In genomic region chr9:40685801-40686420, GRCm38 (mm10) we compare ENCODE assay signal across 8 mouse cellular contexts. TPM values are rescaled to one million over a fixed set of nuclear protein-coding genes. Genes with fewer than 3 reads are reported as not detected.
DNase-seq lines count a peak whose midpoint lies in the region; ATAC-seq and TF ChIP-seq lines count a peak whose summit lies in the region.

Gene Clmp, plus strand, starts transcription at chr9:40685962.

- under 1% methylated on average over 46 of the region's 53 CpGs for WGBS in embryonic facial prominence, embryonic 11.5 days
- WGBS in limb, embryonic 10.5 days: under 1% methylated on average over 50 of the region's 53 CpGs

- ATAC-seq in embryonic facial prominence, embryonic 11.5 days (replicated peaks; ENCODE audit: insufficient number of reproducible peaks, low FRiP score, low TSS enrichment, low read depth): peak; percentile 39

- intact Hi-C loops in left cerebral cortex, adult 2 months (cut with DNase I): loop anchor here (2.0 to 5.0 kb wide), 3 partner anchors 46 to 71 kb away; no protein-coding TSS in a partner anchor

- H3K27me3 ChIP-seq in embryonic facial prominence, embryonic 11.5 days (ENCODE audit: control insufficient read depth, insufficient read depth, low read length): no peaks in the 10 kb centered on the region
- 0 out of 2 replicates have a peak, but pooled peaks cover 4% of the 10 kb centered on the region for H3K27me3 ChIP-seq in limb, embryonic 10.5 days (ENCODE audit: low read depth, poor library complexity, severe bottlenecking)

- no peaks in the 10 kb centered on the region; the same call in 1 of the 2 replicates for H3K4me1 ChIP-seq in embryonic facial prominence, embryonic 11.5 days (ENCODE audit: control insufficient read depth, insufficient read depth, low read length)
- H3K4me1 ChIP-seq in limb, embryonic 10.5 days: peaks cover 36% of the 10 kb centered on the region

- H3K36me3 ChIP-seq in embryonic facial prominence, embryonic 11.5 days (replicated peaks; ENCODE audit: control insufficient read depth, insufficient read depth, low read depth, low read length): no peaks in the 10 kb centered on the region
- H3K36me3 ChIP-seq in limb, embryonic 10.5 days: peaks cover 13% of the 10 kb centered on the region; the same call in 1 of the 2 replicates

- peak within 1 kb of the TSS; percentile 66 for H3K4me3 ChIP-seq in left cerebral cortex, adult 2 months
- H3K4me3 ChIP-seq in embryonic facial prominence, embryonic 11.5 days (ENCODE audit: low read depth, low read length): peak within 1 kb of the TSS; percentile 84
- peak within 1 kb of the TSS; percentile 98 for H3K4me3 ChIP-seq in limb, embryonic 10.5 days

- peak; percentile 30 to 36 for DNase-seq in left cerebral cortex, adult 2 months (ENCODE audit: extremely low spot score in 1 of 2, low spot score in 2 of 2)
- DNase-seq in left cerebral cortex, adult 9 months (ENCODE audit: low spot score in 2 of 2): no peak
- DNase-seq in adrenal gland, postnatal 25 days: peak; percentile 16
- DNase-seq in embryonic facial prominence, embryonic 11.5 days (ENCODE audit: low spot score): peak; percentile 83
- peak; percentile 34 for DNase-seq in heart, postnatal 4 days
- peak; percentile 78 for DNase-seq in limb, embryonic 10.5 days (ENCODE audit: low spot score)
- peak; percentile 79 for DNase-seq in neural tube, embryonic 10.5 days (ENCODE audit: extremely low spot score, low spot score)
- no peak for DNase-seq in B cell, adult 2 months

- H3K4me2 ChIP-seq in embryonic facial prominence, embryonic 11.5 days (ENCODE audit: low read depth, low read length): peak within 1 kb of the TSS; percentile 81

- peak within 1 kb of the TSS; percentile 97 for H3K9ac ChIP-seq in embryonic facial prominence, embryonic 11.5 days (replicated peaks; ENCODE audit: low read length)

- H3K27ac ChIP-seq in left cerebral cortex, adult 2 months: peak within 1 kb of the TSS; percentile 87
- H3K27ac ChIP-seq in embryonic facial prominence, embryonic 11.5 days (replicated peaks; ENCODE audit: low read depth, low read length): peak within 1 kb of the TSS; percentile 99
- peak within 1 kb of the TSS; percentile 100 for H3K27ac ChIP-seq in limb, embryonic 10.5 days

- H3K9me3 ChIP-seq in embryonic facial prominence, embryonic 11.5 days (replicated peaks; ENCODE audit: control insufficient read depth, low read length): no peaks in the 10 kb centered on the region
- no peaks in the 10 kb centered on the region for H3K9me3 ChIP-seq in limb, embryonic 10.5 days (replicated peaks)

- no peak for TF ChIP-seq CTCF in left cerebral cortex, adult 2 months (IDR thresholded peaks at IDR 0.05)

RNA-seq across cellular contexts. Expression of gene Clmp, which starts in this region (rescaled TPM):
- 10 to 100 TPM; 27.3 to 31.1 TPM for total RNA-seq in left cerebral cortex, adult 2 months (2021)
- total RNA-seq in adrenal gland, postnatal 25 days (2021): 2.8 and 5.9 TPM in 2 replicates
- polyA plus RNA-seq in embryonic facial prominence, embryonic 11.5 days (2014; fragmentation: Nextera tagmentation; extraction: Ambion mirVana): 59.8 and 72.3 TPM in 2 replicates
- total RNA-seq in heart, postnatal 4 days (2021): 10 to 100 TPM in 1 of 2 experiments, 1 to 10 TPM in 1; 9.5 to 10.6 TPM
- polyA plus RNA-seq in limb, embryonic 10.5 days (2016; fragmentation: Nextera tagmentation; extraction: Ambion mirVana): 47.0 and 53.5 TPM in 2 replicates

Comparison
In these comparisons a context has a peak if more than half of its experiments do, and no peak if none do; other contexts are left out.
1. DNase-seq: peak in left cerebral cortex, adult 2 months (2 of 2), adrenal gland, postnatal 25 days (single experiment), embryonic facial prominence, embryonic 11.5 days (single experiment), heart, postnatal 4 days (single experiment), limb, embryonic 10.5 days (single experiment) and neural tube, embryonic 10.5 days (single experiment); none in left cerebral cortex, adult 9 months (0 of 2) and B cell, adult 2 months (0 of 2).
2. Peak in every context shown above with its lines, with median percentiles within 50 percentile points of each other: H3K27ac ChIP-seq and H3K4me3 ChIP-seq.